Mouse (Mus musculus) neural tube, embryonic 11.5 days (tissue): ENCODE results near the gene Dock9. TPM values are rescaled to one million over a fixed set of nuclear protein-coding genes. Genes with fewer than 3 reads are reported as not detected.

Experiments used
- ATAC-seq: fragments of 200-750 bp; cut with Nextera tagmentation; 2 replicates; pipeline ENCODE4 v1.8.0; 2017; ENCODE audit warnings: moderate number of reproducible peaks, mild to moderate bottlenecking, moderate TSS enrichment, moderate library complexity; ENCODE audit not compliant: insufficient read depth, low FRiP score, low TSS enrichment
- DNase-seq: peaks from one replicate; pipeline ENCODE4 v3.0.0-alpha.2; 2015; ENCODE audit warnings: low spot score
- H3K27ac ChIP-seq: fragments of 300-500 bp; sonication (generic); 2 replicates; pipeline ENCODE4 v1.5.1; 2014; ENCODE audit warnings: low read depth, mild to moderate bottlenecking, low read length
- H3K27me3 ChIP-seq: fragments of 300-500 bp; sonication (generic); 2 replicates; pipeline ENCODE4 v1.6.1; 2014; ENCODE audit warnings: mild to moderate bottlenecking, low read length, mixed read lengths; ENCODE audit not compliant: control insufficient read depth, insufficient read depth
- H3K36me3 ChIP-seq: fragments of 300-500 bp; sonication (generic); 2 replicates; pipeline ENCODE4 v1.6.1; 2014; ENCODE audit warnings: mild to moderate bottlenecking, low read length, moderate library complexity, mixed read lengths; ENCODE audit not compliant: control insufficient read depth, insufficient read depth
- H3K4me1 ChIP-seq: fragments of 300-500 bp; sonication (generic); 2 replicates; pipeline ENCODE4 v1.6.1; 2014; ENCODE audit warnings: low read length, mixed read lengths; ENCODE audit not compliant: control insufficient read depth, insufficient read depth
- H3K4me2 ChIP-seq: fragments of 300-500 bp; sonication (generic); 2 replicates; pipeline ENCODE4 v1.6.1; 2014; ENCODE audit warnings: low read depth, mild to moderate bottlenecking, moderate library complexity
- H3K4me3 ChIP-seq: fragments of 300-500 bp; sonication (generic); 2 replicates; pipeline ENCODE4 v1.5.1; 2014; ENCODE audit warnings: low read depth, low read length
- H3K9ac ChIP-seq: fragments of 300-500 bp; sonication (generic); 2 replicates; pipeline ENCODE4 v1.6.1; 2014; ENCODE audit warnings: mild to moderate bottlenecking, low read length
- H3K9me3 ChIP-seq: fragments of 300-500 bp; sonication (generic); 2 replicates; pipeline ENCODE4 v1.6.1; 2016; ENCODE audit warnings: low read length; ENCODE audit not compliant: control insufficient read depth
- WGBS: fragments of 180-500 bp; shearing (Covaris S2); extraction: QIAGEN DNeasy Blood & Tissue Kit; methylation state at CpG from one replicate; pipeline ENCODE4 v1.1.7; 2014; 5-methylcytosine and 5-hydroxymethylcytosine counted together
- polyA plus RNA-seq: library from polyadenylated mRNA; unstranded; fragments of >200 nt; fragmentation: Nextera tagmentation; extraction: Ambion mirVana; gene quantifications from 2 replicates; pipeline ENCODE4 v1.2.1, GENCODE M21; 2014

Gene Dock9
- polyA plus RNA-seq, 1 experiment from 2014 or later, result 4.2 TPM

- Histone ChIP-seq H3K36me3 (no peaks in the 10 kb centered on the region), H3K9me3 (no peaks in the 10 kb centered on the region), H3K27ac (no peak overlapping the region), H3K4me1 (no peaks in the 10 kb centered on the region), H3K4me3 (no peak overlapping the region), H3K4me2 (no peak overlapping the region), H3K9ac (no peak overlapping the region), H3K27me3 (no peaks in the 10 kb centered on the region)
- no peak for DNase-seq
- ATAC-seq, result no peak
These were observed 121.5 kb downstream of the Dock9 start for GRCm38 (mm10) chr14:121676121-121676591.

DNA sequence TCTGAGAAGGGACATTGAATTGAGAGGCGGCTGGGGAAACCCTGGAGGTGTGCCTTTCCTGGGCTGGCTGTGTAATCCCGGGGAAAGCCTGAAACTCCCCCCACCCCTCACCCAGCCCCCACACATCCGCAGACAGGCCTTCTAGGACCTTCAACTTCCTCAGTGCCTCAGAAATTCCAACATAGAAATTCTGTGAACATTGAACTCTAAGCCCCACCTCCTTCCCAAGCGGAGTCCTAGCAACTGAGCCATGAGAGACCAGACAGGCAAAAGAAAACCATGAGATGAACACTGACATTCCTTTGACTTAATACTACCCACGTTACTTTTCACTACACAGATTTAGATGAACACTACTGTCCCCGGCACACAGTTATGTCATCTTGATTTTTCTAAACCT, 122.1 kb downstream of the Dock9 start:
- Histone ChIP-seq H3K27ac (no peak overlapping the region), H3K36me3 (no peaks in the 10 kb centered on the region), H3K4me1 (no peaks in the 10 kb centered on the region), H3K4me3 (no peak overlapping the region), H3K4me2 (no peak overlapping the region), H3K9me3 (no peaks in the 10 kb centered on the region), H3K9ac (no peak overlapping the region), H3K27me3 (no peaks in the 10 kb centered on the region)
- peak; percentile 20 for DNase-seq
- ATAC-seq, result no peak
- 49% methylated on average over 6 of the region's 6 CpGs for WGBS

- Histone ChIP-seq H3K9me3 (no peaks in the 10 kb centered on the region), H3K36me3 (no peaks in the 10 kb centered on the region), H3K9ac (no peak overlapping the region), H3K4me2 (no peak overlapping the region), H3K27me3 (no peaks in the 10 kb centered on the region), H3K4me1 (no peaks in the 10 kb centered on the region), H3K4me3 (no peak overlapping the region), H3K27ac (no peak overlapping the region)
- ATAC-seq (no peak), DNase-seq (no peak)
- 68% methylated on average over 3 of the region's 3 CpGs for WGBS
These were observed 122.5 kb downstream of the Dock9 start for GRCm38 (mm10) chr14:121675146-121675545.

DNA sequence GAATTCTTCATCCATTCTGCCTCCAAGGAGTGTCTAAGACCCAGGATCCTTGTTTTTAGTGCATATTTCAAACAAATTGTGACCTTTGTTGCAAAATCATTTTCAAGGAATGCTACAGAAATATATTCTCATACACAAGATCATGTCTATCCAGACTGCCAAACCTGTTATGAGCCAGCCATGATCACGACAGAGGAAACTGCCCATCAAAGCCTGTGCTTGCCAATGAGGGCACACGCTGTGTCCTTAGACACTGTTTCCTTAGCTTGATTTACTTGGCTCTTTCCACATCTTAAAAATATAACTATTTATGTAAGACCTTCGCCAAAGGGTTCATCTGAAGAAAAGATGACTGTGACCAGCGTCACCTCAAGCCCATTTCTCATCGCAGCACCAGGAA, 127.6 kb downstream of the Dock9 start:
- Histone ChIP-seq H3K9ac (no peak overlapping the region), H3K27me3 (no peaks in the 10 kb centered on the region), H3K4me2 (no peak overlapping the region), H3K9me3 (no peaks in the 10 kb centered on the region), H3K4me3 (no peak overlapping the region), H3K4me1 (no peaks in the 10 kb centered on the region), H3K36me3 (no peaks in the 10 kb centered on the region), H3K27ac (no peak overlapping the region)
- no peak for ATAC-seq
- DNase-seq, result no peak
- 91% methylated on average over 5 of the region's 5 CpGs for WGBS

GRCm38 (mm10) chr14:121666641-121667274, 130.9 kb downstream of the Dock9 start:
- Histone ChIP-seq H3K4me2 (no peak overlapping the region), H3K4me1 (no peaks in the 10 kb centered on the region), H3K4me3 (no peak overlapping the region), H3K27me3 (no peaks in the 10 kb centered on the region), H3K36me3 (no peaks in the 10 kb centered on the region), H3K27ac (no peak overlapping the region), H3K9me3 (no peaks in the 10 kb centered on the region), H3K9ac (no peak overlapping the region)
- WGBS, result 89% methylated on average over 3 of the region's 3 CpGs
- no peak for ATAC-seq
- no peak for DNase-seq

DNA sequence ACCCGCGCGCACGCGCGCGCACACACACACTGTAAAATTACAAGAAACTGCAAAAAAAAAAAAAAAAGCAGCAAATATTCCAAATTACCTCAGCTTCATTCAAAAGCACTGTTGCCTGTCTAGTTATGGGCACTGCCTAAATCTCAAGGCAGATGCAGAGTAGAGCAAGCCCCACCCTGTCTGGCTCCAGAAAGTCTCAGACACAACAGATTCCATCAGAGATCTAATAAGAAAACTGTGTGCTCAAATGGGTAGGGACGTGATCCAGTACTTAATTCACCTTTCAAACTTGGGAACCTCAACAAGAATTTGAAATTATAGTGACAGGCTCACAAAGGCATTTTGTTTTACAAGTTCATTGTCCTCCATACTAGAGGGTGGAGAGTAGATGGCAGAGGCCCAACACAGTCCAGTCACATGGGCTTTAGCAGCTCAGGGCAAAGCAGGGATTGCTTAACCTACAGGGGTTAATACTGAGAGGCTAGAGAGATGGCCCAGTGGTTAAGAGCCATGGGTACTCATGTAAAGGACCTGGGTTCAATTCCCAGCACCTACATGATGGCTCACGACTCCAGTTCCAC, 131.9 kb downstream of the Dock9 start:
- Histone ChIP-seq H3K4me1 (no peaks in the 10 kb centered on the region), H3K4me2 (no peak overlapping the region), H3K36me3 (no peaks in the 10 kb centered on the region), H3K9ac (no peak overlapping the region), H3K27me3 (no peaks in the 10 kb centered on the region), H3K27ac (no peak overlapping the region), H3K9me3 (no peaks in the 10 kb centered on the region), H3K4me3 (no peak overlapping the region)
- no peak for DNase-seq
- no peak for ATAC-seq
- WGBS, result 98% methylated on average over 9 of the region's 9 CpGs

GRCm38 (mm10) chr14:121663913-121664312, 133.7 kb downstream of the Dock9 start:
- H3K4me2 ChIP-seq, result no peak overlapping the region
- no peak for DNase-seq
- H3K36me3 ChIP-seq, result no peaks in the 10 kb centered on the region
- H3K27me3 ChIP-seq, result no peaks in the 10 kb centered on the region
- H3K9me3 ChIP-seq, result no peaks in the 10 kb centered on the region
- no peak overlapping the region for H3K27ac ChIP-seq
- H3K4me1 ChIP-seq, result 0 out of 2 replicates have a peak, but pooled peaks cover 1% of the 10 kb centered on the region
- H3K4me3 ChIP-seq, result no peak overlapping the region
- ATAC-seq, result no peak
- 90% methylated on average over 1 of the region's 1 CpGs for WGBS
- H3K9ac ChIP-seq, result no peak overlapping the region

GRCm38 (mm10) chr14:121660918-121661317, 136.7 kb downstream of the Dock9 start:
- WGBS, result 60% methylated on average over 8 of the region's 8 CpGs
- H3K27ac ChIP-seq, result no peak overlapping the region
- H3K4me1 ChIP-seq, result peaks cover 6% of the 10 kb centered on the region; the same call in 1 of the 2 replicates
- no peak for DNase-seq
- no peak overlapping the region for H3K4me3 ChIP-seq
- H3K36me3 ChIP-seq, result no peaks in the 10 kb centered on the region
- no peak overlapping the region for H3K4me2 ChIP-seq
- no peak overlapping the region for H3K9ac ChIP-seq
- H3K27me3 ChIP-seq, result no peaks in the 10 kb centered on the region
- no peak for ATAC-seq
- no peaks in the 10 kb centered on the region for H3K9me3 ChIP-seq
